Mouse (Mus musculus): ENCODE results near the gene Slc22a20.

Slc22a20 gene

GRCm38 (mm10) chr19:5989585-5989984 lies 3.6 kb upstream of the Slc22a20 start:
- DNase-seq (ENCODE audit: low spot score), result no peak

GRCm38 (mm10) chr19:5988815-5989452 lies 3.0 kb upstream of the Slc22a20 start:
- peak; percentile 66 for DNase-seq (ENCODE audit: low spot score)

- no peak for DNase-seq (ENCODE audit: low spot score)
Observed at GRCm38 (mm10) chr19:5988027-5988814, 2.3 kb upstream of the Slc22a20 start.

- DNase-seq (ENCODE audit: low spot score), result no peak
Observed at GRCm38 (mm10) chr19:5980477-5980876, 5.5 kb downstream of the Slc22a20 start.

- DNase-seq (ENCODE audit: low spot score), result no peak
Observed at GRCm38 (mm10) chr19:5977717-5978116, 8.2 kb downstream of the Slc22a20 start.

GRCm38 (mm10) chr19:5975676-5976075 lies 10.3 kb downstream of the Slc22a20 start:
- no peak for DNase-seq (ENCODE audit: low spot score)

- DNase-seq (ENCODE audit: low spot score), result no peak
Observed at GRCm38 (mm10) chr19:5975112-5975511, 10.8 kb downstream of the Slc22a20 start.

GRCm38 (mm10) chr19:5967664-5968063 lies 18.3 kb downstream of the Slc22a20 start:
- DNase-seq (ENCODE audit: low spot score), result no peak

GRCm38 (mm10) chr19:5966786-5967185 lies 19.2 kb downstream of the Slc22a20 start:
- DNase-seq (ENCODE audit: low spot score), result no peak

GRCm38 (mm10) chr19:5965910-5966309 lies 20.0 kb downstream of the Slc22a20 start:
- no peak for DNase-seq (ENCODE audit: low spot score)

- DNase-seq (ENCODE audit: low spot score), result peak; percentile 32
Observed at GRCm38 (mm10) chr19:5965280-5965679, 20.7 kb downstream of the Slc22a20 start.

- no peak for DNase-seq (ENCODE audit: low spot score)
Observed at GRCm38 (mm10) chr19:5964804-5965203, 21.1 kb downstream of the Slc22a20 start.

GRCm38 (mm10) chr19:5963883-5964562 lies 21.9 kb downstream of the Slc22a20 start, which contains the start of gene Pola2:
Pola2 (minus strand) TSS chr19:5964202.
- peak; percentile 78 for DNase-seq (ENCODE audit: low spot score)

GRCm38 (mm10) chr19:5962651-5963050 lies 23.3 kb downstream of the Slc22a20 start:
- DNase-seq (ENCODE audit: low spot score), result no peak

- DNase-seq (ENCODE audit: low spot score), result no peak
Observed at GRCm38 (mm10) chr19:5957371-5957770, 28.6 kb downstream of the Slc22a20 start.

- peak; percentile 50 for DNase-seq (ENCODE audit: low spot score)
Observed at GRCm38 (mm10) chr19:5956685-5957084, 29.3 kb downstream of the Slc22a20 start.

- no peak for DNase-seq (ENCODE audit: low spot score)
Observed at GRCm38 (mm10) chr19:5955704-5956670, 30.0 kb downstream of the Slc22a20 start.

- DNase-seq (ENCODE audit: low spot score), result no peak
Observed at GRCm38 (mm10) chr19:5954936-5955335, 31.0 kb downstream of the Slc22a20 start.

GRCm38 (mm10) chr19:5954031-5954710 lies 31.8 kb downstream of the Slc22a20 start:
- DNase-seq (ENCODE audit: low spot score), result no peak

- no peak for DNase-seq (ENCODE audit: low spot score)
Observed at GRCm38 (mm10) chr19:5953201-5953770, 32.7 kb downstream of the Slc22a20 start.

Measured in ovary, adult 18-20 months (tissue).